Mouse (Mus musculus) CH12.LX (cell line): ENCODE results near the gene Olig1.

ENCODE experiments used
- CHD2 ChIP-seq: IDR thresholded peaks from 2 replicates; pipeline ENCODE4 v1.6.1; 2011; ENCODE audit warnings: low read length, improper control_type of control experiment
- CTCF ChIP-seq, 2 experiments: IDR thresholded peaks in 1 of 2; conservative IDR thresholded peaks in 1 of 2; 2 replicates each; pipeline ENCODE4 v1.5.1; 2011 to 2012; ENCODE audit warnings: low read depth in 2 of 2, low read length in 2 of 2, improper control_type of control experiment in 1 of 2, inconsistent platforms in 1 of 2, mild to moderate bottlenecking in 1 of 2, moderate library complexity in 1 of 2
- ZMIZ1 ChIP-seq: IDR thresholded peaks from 2 replicates; pipeline ENCODE4 v1.6.1; 2012; ENCODE audit warnings: low read depth, mild to moderate bottlenecking, inconsistent platforms, low read length, improper control_type of control experiment

- no peak for TF ChIP-seq CHD2
- no peak for TF ChIP-seq ZMIZ1
- no peak for TF ChIP-seq CTCF (conservative IDR thresholded peaks at IDR 0.05 in 1 of 2, IDR thresholded peaks at IDR 0.05 in 1 of 2; ENCODE audit: low read depth in 2 of 2, low read length in 2 of 2)
These were observed 820 bp downstream of the Olig1 start for GRCm38 (mm10) chr16:91270212-91270971.
